Mouse (Mus musculus): ENCODE measurements around the gene Rbm10. TPM values are rescaled to one million over a fixed set of nuclear protein-coding genes. Genes with fewer than 3 reads are reported as not detected.

The Rbm10 gene
- polyA plus RNA-seq, 2 experiments = 23.2 to 25.8 TPM

- 19% methylated on average over 5 of the region's 5 CpGs for WGBS (ENCODE audit: insufficient replicate concordance)
- Histone ChIP-seq H3K9me3 (ENCODE audit: control insufficient read depth, low read length) (no peaks in the 10 kb centered on the region), H3K27me3 (ENCODE audit: control insufficient read depth, insufficient read depth, low read length) (no peaks in the 10 kb centered on the region), H3K36me3 (replicated peaks; ENCODE audit: control insufficient read depth, insufficient read depth, low read depth) (no peaks in the 10 kb centered on the region), H3K4me2 (ENCODE audit: low read depth) (peak overlapping the region; percentile 78), H3K9ac (replicated peaks) (no peak overlapping the region; the same call in 1 of the 2 replicates), H3K4me1 (replicated peaks; ENCODE audit: control insufficient read depth in 2 of 2, insufficient read depth in 2 of 2, low read length in 1 of 2) (no peaks in the 10 kb centered on the region), H3K4me3 (ENCODE audit: insufficient read depth in 1 of 2, low read depth in 2 of 2, low read length in 2 of 2) (peak overlapping the region; percentile 64 to 66; a peak in 3 of 4 replicates), H3K27ac (no peak overlapping the region)
- no peak for DNase-seq (ENCODE audit: low read depth in 3 of 3, low spot score in 3 of 3)
- ATAC-seq (ENCODE audit: insufficient read depth) = no peak
- TF ChIP-seq EP300 (IDR thresholded peaks at IDR 0.05; ENCODE audit: low read depth) (no peak), CTCF (IDR thresholded peaks at IDR 0.05; ENCODE audit: low read depth) (no peak)
Measured at GRCm38 (mm10) chrX:20657593-20657992, 40.3 kb downstream of the Rbm10 start.

GRCm38 (mm10) chrX:20658026-20658652 lies 40.8 kb downstream of the Rbm10 start, which contains the start of gene Uba1:
TSS of gene Uba1 (plus strand) at chrX:20658326.
- 10% methylated on average over 27 of the region's 27 CpGs for WGBS (ENCODE audit: insufficient replicate concordance)
- no peaks in the 10 kb centered on the region for H3K27me3 ChIP-seq (ENCODE audit: control insufficient read depth, insufficient read depth, low read length)
- peak within 1 kb of the TSS; percentile 60 for H3K9ac ChIP-seq (replicated peaks)
- H3K9me3 ChIP-seq (ENCODE audit: control insufficient read depth, low read length) = no peaks in the 10 kb centered on the region
- 0 out of 2 replicates have a peak, but pooled peaks have one; percentile 8 for TF ChIP-seq EP300 (IDR thresholded peaks at IDR 0.05; ENCODE audit: low read depth)
- no peak for TF ChIP-seq CTCF (IDR thresholded peaks at IDR 0.05; ENCODE audit: low read depth)
- peak within 1 kb of the TSS; percentile 61 for H3K27ac ChIP-seq
- no peaks in the 10 kb centered on the region for H3K4me1 ChIP-seq (replicated peaks; ENCODE audit: control insufficient read depth in 2 of 2, insufficient read depth in 2 of 2, low read length in 1 of 2)
- H3K4me3 ChIP-seq (ENCODE audit: insufficient read depth in 1 of 2, low read depth in 2 of 2, low read length in 2 of 2) = peak within 1 kb of the TSS; percentile 64 to 66
- ATAC-seq (ENCODE audit: insufficient read depth) = peak; percentile 78
- DNase-seq (ENCODE audit: low read depth in 3 of 3, low spot score in 3 of 3) = peak; percentile 67 to 72 (median 71)
- peak within 1 kb of the TSS; percentile 78 for H3K4me2 ChIP-seq (ENCODE audit: low read depth)
- H3K36me3 ChIP-seq (replicated peaks; ENCODE audit: control insufficient read depth, insufficient read depth, low read depth) = no peaks in the 10 kb centered on the region

GRCm38 (mm10) chrX:20658891-20659406 lies 41.6 kb downstream of the Rbm10 start:
- H3K4me1 ChIP-seq (replicated peaks; ENCODE audit: control insufficient read depth in 2 of 2, insufficient read depth in 2 of 2, low read length in 1 of 2) = no peaks in the 10 kb centered on the region
- no peak for ATAC-seq (ENCODE audit: insufficient read depth)
- TF ChIP-seq EP300 (IDR thresholded peaks at IDR 0.05; ENCODE audit: low read depth) (no peak), CTCF (IDR thresholded peaks at IDR 0.05; ENCODE audit: low read depth) (no peak)
- no peaks in the 10 kb centered on the region for H3K36me3 ChIP-seq (replicated peaks; ENCODE audit: control insufficient read depth, insufficient read depth, low read depth)
- peak overlapping the region; percentile 64 to 66 for H3K4me3 ChIP-seq (ENCODE audit: insufficient read depth in 1 of 2, low read depth in 2 of 2, low read length in 2 of 2)
- H3K4me2 ChIP-seq (ENCODE audit: low read depth) = peak overlapping the region; percentile 78
- no peak for DNase-seq (ENCODE audit: low read depth in 3 of 3, low spot score in 3 of 3)
- peak overlapping the region; percentile 60 for H3K9ac ChIP-seq (replicated peaks)
- 10% methylated on average over 24 of the region's 24 CpGs for WGBS (ENCODE audit: insufficient replicate concordance)
- H3K27ac ChIP-seq = peak overlapping the region; percentile 61; the same call in 1 of the 2 replicates
- no peaks in the 10 kb centered on the region for H3K9me3 ChIP-seq (ENCODE audit: control insufficient read depth, low read length)
- no peaks in the 10 kb centered on the region for H3K27me3 ChIP-seq (ENCODE audit: control insufficient read depth, insufficient read depth, low read length)

- H3K9ac ChIP-seq (replicated peaks) = no peak overlapping the region
- H3K27ac ChIP-seq = no peak overlapping the region
- TF ChIP-seq CTCF (IDR thresholded peaks at IDR 0.05; ENCODE audit: low read depth) (no peak), EP300 (IDR thresholded peaks at IDR 0.05; ENCODE audit: low read depth) (no peak)
- H3K4me2 ChIP-seq (ENCODE audit: low read depth) = peak overlapping the region; percentile 11; the same call in 1 of the 2 replicates
- WGBS (ENCODE audit: insufficient replicate concordance) = 18% methylated on average over 5 of the region's 5 CpGs
- H3K27me3 ChIP-seq (ENCODE audit: control insufficient read depth, insufficient read depth, low read length) = no peaks in the 10 kb centered on the region
- no peak overlapping the region for H3K4me3 ChIP-seq (ENCODE audit: insufficient read depth in 1 of 2, low read depth in 2 of 2, low read length in 2 of 2)
- peaks cover 0 to 2% of the 10 kb centered on the region in 2 experiments; a peak in 1 of 4 replicates for H3K4me1 ChIP-seq (replicated peaks; ENCODE audit: control insufficient read depth in 2 of 2, insufficient read depth in 2 of 2, low read length in 1 of 2)
- H3K36me3 ChIP-seq (replicated peaks; ENCODE audit: control insufficient read depth, insufficient read depth, low read depth) = peaks cover 2% of the 10 kb centered on the region; the same call in 1 of the 2 replicates
- H3K9me3 ChIP-seq (ENCODE audit: control insufficient read depth, low read length) = no peaks in the 10 kb centered on the region
- no peak for ATAC-seq (ENCODE audit: insufficient read depth)
- no peak for DNase-seq (ENCODE audit: low read depth in 3 of 3, low spot score in 3 of 3)
Measured at GRCm38 (mm10) chrX:20662317-20662715, 45.0 kb downstream of the Rbm10 start.

GRCm38 (mm10) chrX:20662716-20663443 lies 45.6 kb downstream of the Rbm10 start:
- Histone ChIP-seq H3K27me3 (ENCODE audit: control insufficient read depth, insufficient read depth, low read length) (no peaks in the 10 kb centered on the region), H3K9me3 (ENCODE audit: control insufficient read depth, low read length) (no peaks in the 10 kb centered on the region), H3K4me1 (replicated peaks; ENCODE audit: control insufficient read depth in 2 of 2, insufficient read depth in 2 of 2, low read length in 1 of 2) (peaks cover 0 to 2% of the 10 kb centered on the region in 2 experiments; a peak in 1 of 4 replicates), H3K27ac (peak overlapping the region; percentile 63), H3K4me3 (ENCODE audit: insufficient read depth in 1 of 2, low read depth in 2 of 2, low read length in 2 of 2) (peak overlapping the region; percentile 79 to 94), H3K9ac (replicated peaks) (peak overlapping the region; percentile 81), H3K4me2 (ENCODE audit: low read depth) (peak overlapping the region; percentile 81), H3K36me3 (replicated peaks; ENCODE audit: control insufficient read depth, insufficient read depth, low read depth) (peaks cover 2% of the 10 kb centered on the region; the same call in 1 of the 2 replicates)
- ATAC-seq (ENCODE audit: insufficient read depth) = peak; percentile 83
- peak; percentile 79 to 88 (median 84) for DNase-seq (ENCODE audit: low read depth in 3 of 3, low spot score in 3 of 3)
- TF ChIP-seq EP300 (IDR thresholded peaks at IDR 0.05; ENCODE audit: low read depth) (no peak), CTCF (IDR thresholded peaks at IDR 0.05; ENCODE audit: low read depth) (peak; percentile 67)
- 4% methylated on average over 25 of the region's 28 CpGs for WGBS (ENCODE audit: insufficient replicate concordance)

All from liver, embryonic 14.5 days (tissue).